Mouse (Mus musculus) embryo, embryonic 10 days (tissue): ENCODE measurements around the gene Rnf141.

Experiments used
- DNase-seq: peaks from one replicate; pipeline ENCODE4 v3.0.0-alpha.2; 2015; ENCODE audit warnings: low spot score

Gene Rnf141

GRCm38 (mm10) chr7:110794722-110795121 is 49.5 kb downstream of the Rnf141 start:
- no peak for DNase-seq

GRCm38 (mm10) chr7:110792834-110793233 is 51.4 kb downstream of the Rnf141 start:
- no peak for DNase-seq

GRCm38 (mm10) chr7:110792201-110792600 is 52.1 kb downstream of the Rnf141 start:
- no peak for DNase-seq

GRCm38 (mm10) chr7:110790878-110791277 is 53.4 kb downstream of the Rnf141 start:
- DNase-seq, result no peak

GRCm38 (mm10) chr7:110787310-110787709 is 56.9 kb downstream of the Rnf141 start:
- no peak for DNase-seq

GRCm38 (mm10) chr7:110785741-110786146 is 58.5 kb downstream of the Rnf141 start:
- peak; percentile 50 for DNase-seq

GRCm38 (mm10) chr7:110784965-110785364 is 59.3 kb downstream of the Rnf141 start:
- DNase-seq, result no peak

- DNase-seq, result peak; percentile 36
Measured at GRCm38 (mm10) chr7:110782845-110783478, 61.3 kb downstream of the Rnf141 start.

GRCm38 (mm10) chr7:110782135-110782534 is 62.1 kb downstream of the Rnf141 start:
- no peak for DNase-seq

GRCm38 (mm10) chr7:110781231-110781711 is 63.0 kb downstream of the Rnf141 start:
- no peak for DNase-seq

GRCm38 (mm10) chr7:110780520-110780919 is 63.7 kb downstream of the Rnf141 start:
- DNase-seq, result no peak

- no peak for DNase-seq
Measured at GRCm38 (mm10) chr7:110779605-110780111, 64.6 kb downstream of the Rnf141 start.

- DNase-seq, result no peak
Measured at GRCm38 (mm10) chr7:110778933-110779332, 65.3 kb downstream of the Rnf141 start.

GRCm38 (mm10) chr7:110777146-110778001 is 66.9 kb downstream of the Rnf141 start:
- no peak for DNase-seq

GRCm38 (mm10) chr7:110774674-110775073 is 69.6 kb downstream of the Rnf141 start:
- no peak for DNase-seq

GRCm38 (mm10) chr7:110774077-110774476 is 70.2 kb downstream of the Rnf141 start:
- DNase-seq, result no peak

GRCm38 (mm10) chr7:110773204-110774002 is 70.9 kb downstream of the Rnf141 start:
- DNase-seq, result no peak

- no peak for DNase-seq
Measured at GRCm38 (mm10) chr7:110772343-110772742, 71.9 kb downstream of the Rnf141 start.

- DNase-seq, result no peak
Measured at GRCm38 (mm10) chr7:110770949-110771348, 73.3 kb downstream of the Rnf141 start.

GRCm38 (mm10) chr7:110769094-110769493 is 75.2 kb downstream of the Rnf141 start:
- DNase-seq, result no peak

- peak; percentile 44 for DNase-seq
Measured at GRCm38 (mm10) chr7:110768451-110769064, 75.7 kb downstream of the Rnf141 start.

GRCm38 (mm10) chr7:110768001-110768400 is 76.3 kb downstream of the Rnf141 start, which contains the start of gene Ampd3:
Gene Ampd3 (plus strand): TSS chr7:110768206.
- DNase-seq, result no peak
